Mouse (Mus musculus) embryo, embryonic 11.5 days (tissue): ENCODE measurements around the gene Sertad2.

Experiments used
- DNase-seq: peaks from one replicate; pipeline ENCODE4 v3.0.0-alpha.2; 2012; ENCODE audit warnings: low read depth, low spot score

Sertad2 gene

GRCm38 (mm10) chr11:20544801-20545515 lies 1.9 kb downstream of the Sertad2 start:
- DNase-seq, result no peak

- no peak for DNase-seq
These were observed 6.4 kb downstream of the Sertad2 start for GRCm38 (mm10) chr11:20549481-20549880.

GRCm38 (mm10) chr11:20550196-20550595 lies 7.1 kb downstream of the Sertad2 start:
- no peak for DNase-seq

GRCm38 (mm10) chr11:20552059-20552458 lies 9.0 kb downstream of the Sertad2 start:
- no peak for DNase-seq

DNA sequence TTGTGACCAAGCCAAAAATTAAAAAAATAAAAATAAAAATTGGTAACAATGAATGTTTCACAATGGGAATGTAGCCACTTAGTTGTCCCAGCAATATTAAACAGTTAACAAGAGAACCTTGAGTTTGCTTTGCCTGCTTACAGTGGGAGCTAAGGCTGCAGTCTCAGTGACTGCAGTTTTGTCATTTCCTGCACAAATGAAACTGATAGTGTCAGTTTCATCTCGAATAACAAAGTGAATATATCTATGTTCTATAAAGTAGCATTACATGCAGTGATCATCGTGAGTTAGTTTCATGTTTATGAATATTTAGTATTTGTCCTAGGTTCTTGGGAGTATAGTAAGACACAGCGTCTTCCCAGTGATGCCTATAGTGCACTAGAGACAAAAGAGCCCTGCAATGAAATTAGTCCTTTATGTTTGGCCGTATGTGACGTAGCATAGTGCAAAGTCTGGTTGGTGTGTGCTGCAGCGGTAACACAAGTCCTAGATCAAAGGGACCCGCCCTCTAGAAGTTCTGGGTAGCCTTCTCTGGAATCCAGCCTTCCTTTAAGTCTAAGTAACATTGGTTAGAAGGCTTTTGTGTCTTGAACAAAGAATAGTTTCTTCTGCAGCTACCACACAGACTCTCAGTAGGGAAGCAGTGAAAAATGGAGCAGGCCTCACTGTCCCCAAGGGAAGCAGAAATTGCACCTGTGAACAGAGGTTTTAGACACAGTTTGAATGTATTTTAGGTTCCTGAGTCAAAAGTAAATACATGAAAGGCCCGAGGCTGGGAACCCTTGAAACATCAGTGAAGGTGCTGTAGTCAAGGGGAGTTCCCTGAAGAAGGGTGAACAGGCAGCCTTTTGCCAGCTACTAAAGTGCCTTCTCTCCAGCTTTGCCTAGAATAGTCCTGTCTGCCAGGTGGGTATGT lies 10.0 kb downstream of the Sertad2 start:
- no peak for DNase-seq

- DNase-seq, result no peak
These were observed 12.6 kb downstream of the Sertad2 start for GRCm38 (mm10) chr11:20555651-20556050.

DNA sequence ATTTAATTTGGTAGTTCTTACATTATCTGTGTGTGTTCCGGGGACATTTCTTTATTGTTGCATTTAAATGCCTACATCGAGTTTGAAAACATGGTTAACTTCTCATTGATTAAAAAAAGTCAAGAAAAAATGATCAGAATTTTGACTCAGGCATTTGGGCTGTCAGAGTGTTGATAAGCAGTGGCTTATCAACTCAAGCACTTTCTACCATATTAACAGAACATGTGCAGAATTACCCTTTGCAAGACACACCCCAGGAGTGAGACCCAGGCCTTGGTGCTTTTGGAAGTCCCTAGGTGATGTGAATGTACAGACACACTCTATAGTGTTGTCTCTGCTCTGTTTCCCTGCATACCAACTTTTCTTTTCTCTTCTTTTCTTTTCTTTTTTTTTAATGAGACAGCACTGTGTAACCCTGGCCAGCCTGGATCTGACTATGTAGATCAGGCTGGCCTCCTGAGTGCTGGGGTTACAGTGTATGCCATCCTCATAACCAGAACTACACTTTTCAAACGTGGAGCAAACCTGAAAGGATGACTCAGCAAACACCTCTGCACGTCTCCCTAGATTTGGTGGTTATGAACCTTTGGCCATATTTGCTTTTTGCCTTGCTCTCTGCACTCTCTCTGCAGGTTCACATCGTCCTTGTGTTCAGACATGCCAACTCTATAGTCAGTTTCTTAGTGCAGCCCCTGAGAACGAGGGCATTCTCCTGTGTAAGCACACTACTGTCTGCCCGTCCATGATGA lies 13.3 kb downstream of the Sertad2 start:
- DNase-seq, result no peak

- no peak for DNase-seq
These were observed 16.3 kb downstream of the Sertad2 start for GRCm38 (mm10) chr11:20559236-20559950.

GRCm38 (mm10) chr11:20559951-20560642 lies 17.0 kb downstream of the Sertad2 start:
- no peak for DNase-seq

DNA sequence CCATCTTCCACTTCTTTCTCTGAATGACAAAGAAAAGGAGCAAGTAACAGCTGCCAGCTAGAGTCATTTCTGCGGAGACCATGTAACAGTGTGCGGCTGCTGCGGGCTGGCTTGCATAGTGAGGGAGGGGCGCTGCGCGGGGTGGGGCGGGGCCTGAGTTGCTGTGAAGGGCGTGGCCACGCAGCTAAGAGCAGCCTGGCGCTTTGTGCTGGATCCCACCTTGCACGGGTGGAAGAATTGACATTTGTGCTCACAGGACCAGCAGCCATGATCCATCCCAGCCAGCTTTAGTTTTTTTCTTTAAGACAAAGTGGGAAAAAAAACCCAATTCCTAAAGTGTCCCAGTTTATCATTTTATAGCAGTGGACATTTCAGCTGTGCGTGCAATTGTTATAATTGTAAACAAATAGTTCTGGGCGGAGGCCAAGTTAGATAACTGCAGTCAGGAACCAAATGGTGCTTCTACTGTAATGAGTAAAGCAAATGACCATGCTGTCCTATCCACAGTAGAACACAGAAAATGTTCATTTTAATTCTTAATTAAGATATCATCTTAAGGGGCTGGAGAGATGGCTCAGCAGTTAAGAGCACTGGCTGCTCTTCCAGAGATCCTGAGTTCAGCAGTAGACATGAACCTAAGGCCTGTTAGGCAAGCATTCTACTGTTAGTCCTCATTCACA lies 18.4 kb downstream of the Sertad2 start:
- DNase-seq, result peak; percentile 51

DNA sequence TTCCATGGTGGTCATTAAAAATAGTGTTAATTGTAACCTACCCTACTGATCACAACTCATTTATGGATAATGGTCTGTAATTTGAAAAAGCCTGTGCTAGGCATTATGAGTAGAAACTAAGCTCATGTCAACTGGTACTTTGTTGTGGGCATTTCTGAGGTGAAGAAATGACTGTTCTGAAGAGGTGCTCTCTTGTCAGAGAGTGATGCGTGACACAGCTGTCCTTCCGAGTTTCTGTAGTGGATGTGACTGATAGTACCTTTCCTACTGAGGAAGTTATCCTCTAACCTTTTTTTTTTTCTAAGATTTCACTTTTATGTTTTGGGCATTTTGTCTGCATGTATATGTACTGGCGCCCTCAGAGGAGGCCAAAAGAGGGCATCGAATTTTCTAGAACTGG lies 22.0 kb downstream of the Sertad2 start:
- no peak for DNase-seq

DNA sequence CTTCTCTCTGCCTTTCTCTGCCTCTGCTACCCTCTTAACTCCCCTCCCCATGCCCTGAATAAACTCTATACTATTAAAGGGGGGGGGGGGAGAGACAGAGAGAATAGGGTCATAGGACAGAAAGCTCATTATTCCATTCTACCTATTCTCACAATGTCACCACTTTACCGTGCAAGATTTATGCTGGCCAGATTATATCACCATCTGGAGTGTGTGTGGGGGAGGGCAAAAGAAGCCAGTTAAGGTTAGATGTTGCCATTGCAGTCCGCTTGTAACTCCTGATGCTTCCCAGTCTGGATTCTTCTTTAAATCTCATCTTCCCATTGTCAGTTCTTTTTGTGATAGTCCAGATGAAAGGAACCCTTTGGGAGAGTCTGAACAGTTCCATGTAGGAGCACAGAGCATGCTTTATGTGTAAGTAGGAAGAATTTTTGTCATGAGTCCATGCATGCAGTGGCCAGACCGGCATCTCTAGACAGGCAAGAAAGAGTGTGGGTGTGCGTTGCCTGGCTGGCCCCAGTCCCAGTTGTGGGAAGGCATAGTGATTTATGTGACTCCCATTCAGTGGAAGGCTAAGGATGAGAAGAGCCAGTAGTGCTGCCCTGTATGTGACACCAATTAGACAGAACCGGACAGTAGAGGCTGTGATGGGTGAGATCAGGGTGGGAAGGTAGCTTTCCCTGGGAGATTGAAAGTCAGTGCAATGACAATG lies 28.8 kb downstream of the Sertad2 start:
- DNase-seq, result no peak

- peak; percentile 24 for DNase-seq
These were observed 33.1 kb downstream of the Sertad2 start for GRCm38 (mm10) chr11:20576046-20576635.

DNA sequence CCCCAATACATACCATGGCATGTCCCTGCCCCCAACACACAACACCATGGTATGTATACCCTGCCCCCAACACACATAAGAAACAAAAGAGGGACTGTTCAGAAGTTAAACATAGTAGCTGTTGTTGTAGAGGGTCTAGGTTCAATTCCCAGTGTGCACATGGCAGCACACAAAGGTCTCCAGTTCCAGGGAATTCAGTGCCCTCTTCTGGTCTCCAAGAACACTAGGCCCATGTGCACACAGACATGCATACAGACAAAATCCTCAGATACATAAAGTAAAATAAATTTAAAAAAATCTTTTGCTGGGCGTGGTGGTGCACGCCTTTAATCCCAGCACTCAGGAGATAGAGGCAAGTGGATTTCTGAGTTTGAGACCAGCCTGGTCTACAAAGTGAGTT lies 39.7 kb downstream of the Sertad2 start:
- DNase-seq, result no peak

GRCm38 (mm10) chr11:20585297-20585696 lies 42.2 kb downstream of the Sertad2 start:
- no peak for DNase-seq

- no peak for DNase-seq
These were observed 43.1 kb downstream of the Sertad2 start for GRCm38 (mm10) chr11:20586180-20586579.

- DNase-seq, result no peak
These were observed 46.3 kb downstream of the Sertad2 start for GRCm38 (mm10) chr11:20589393-20589792.

DNA sequence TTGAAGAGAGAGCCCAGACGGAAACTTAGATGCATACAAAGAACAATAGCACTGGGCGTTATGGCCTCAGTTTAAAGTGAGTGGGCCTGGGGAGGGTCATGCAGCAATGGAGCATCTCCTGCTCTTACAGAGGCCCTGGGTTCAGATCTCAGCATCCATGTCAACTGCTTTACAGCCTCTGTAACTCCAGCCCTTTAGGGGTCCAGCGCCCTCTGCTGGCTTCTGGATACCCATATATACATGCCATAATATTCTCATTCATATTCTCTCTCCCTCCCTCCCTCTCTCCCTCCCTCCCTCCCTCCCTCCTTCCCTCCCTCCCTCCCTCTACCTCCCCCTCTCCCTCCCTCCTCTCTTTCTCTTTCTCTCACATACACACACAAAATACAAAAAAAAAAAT lies 49.0 kb downstream of the Sertad2 start:
- DNase-seq, result no peak
